Mouse (Mus musculus): ENCODE measurements at regions not wholly inside any gene's neighbourhood (a gene's known extent, or its start where the extent isn't known, plus 50 kb on each side); places are given as distances from the start of the nearest gene placed in this dataset.

- no peak for TF ChIP-seq CTCF (IDR thresholded peaks at IDR 0.05; ENCODE audit: low read depth, low read length)
- no peak for TF ChIP-seq GATA1 (IDR thresholded peaks at IDR 0.05; ENCODE audit: borderline replicate concordance, low read length)
- no peak for TF ChIP-seq POLR2AphosphoS5 (IDR thresholded peaks at IDR 0.05; ENCODE audit: insufficient replicate concordance, low read depth, low read length)
- no peak for TF ChIP-seq GATA2 (IDR thresholded peaks at IDR 0.05; ENCODE audit: borderline replicate concordance, low read depth, low read length)
Observed at GRCm38 (mm10) chr9:46386333-46386732, 66.5 kb upstream of the 4931429L15Rik start.
